Mouse (Mus musculus): ENCODE data around the gene Rreb1.

Gene Rreb1

DNA sequence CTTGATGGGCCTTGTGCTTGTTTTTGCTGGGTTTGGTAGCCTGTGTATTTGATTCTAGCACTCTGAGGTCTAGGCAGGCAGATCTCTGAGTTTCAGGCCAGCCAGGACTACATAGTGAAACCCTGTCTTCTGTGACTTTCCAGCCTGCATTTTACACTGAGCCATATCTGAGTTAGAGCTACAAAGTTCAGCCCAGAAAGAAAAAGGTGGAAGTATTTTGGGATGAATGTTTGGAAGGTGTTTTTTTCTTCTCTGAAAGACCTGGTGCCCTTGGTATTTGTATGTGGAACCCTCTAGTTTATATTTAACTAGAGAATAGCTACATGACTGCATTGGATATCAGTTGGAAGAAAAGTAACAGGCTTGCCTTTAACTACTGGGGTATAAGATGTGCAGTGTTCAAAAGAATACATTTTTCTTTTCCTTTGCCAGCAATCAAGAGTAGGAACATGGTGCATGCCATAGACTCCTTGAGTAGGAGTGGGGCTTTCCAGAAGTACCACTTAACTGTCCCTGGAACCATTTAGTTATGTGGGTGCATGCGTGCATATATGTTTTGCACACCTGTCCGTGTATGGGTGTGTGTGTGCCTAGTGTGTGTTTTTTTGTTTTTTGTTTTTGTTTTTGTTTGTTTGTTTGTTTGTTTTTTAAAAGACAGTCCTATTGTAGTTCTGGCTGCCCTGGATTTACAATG lies 94.1 kb downstream of the Rreb1 start:
- no peak for DNase-seq (ENCODE audit: low read depth in 2 of 2, low spot score in 2 of 2)

DNA sequence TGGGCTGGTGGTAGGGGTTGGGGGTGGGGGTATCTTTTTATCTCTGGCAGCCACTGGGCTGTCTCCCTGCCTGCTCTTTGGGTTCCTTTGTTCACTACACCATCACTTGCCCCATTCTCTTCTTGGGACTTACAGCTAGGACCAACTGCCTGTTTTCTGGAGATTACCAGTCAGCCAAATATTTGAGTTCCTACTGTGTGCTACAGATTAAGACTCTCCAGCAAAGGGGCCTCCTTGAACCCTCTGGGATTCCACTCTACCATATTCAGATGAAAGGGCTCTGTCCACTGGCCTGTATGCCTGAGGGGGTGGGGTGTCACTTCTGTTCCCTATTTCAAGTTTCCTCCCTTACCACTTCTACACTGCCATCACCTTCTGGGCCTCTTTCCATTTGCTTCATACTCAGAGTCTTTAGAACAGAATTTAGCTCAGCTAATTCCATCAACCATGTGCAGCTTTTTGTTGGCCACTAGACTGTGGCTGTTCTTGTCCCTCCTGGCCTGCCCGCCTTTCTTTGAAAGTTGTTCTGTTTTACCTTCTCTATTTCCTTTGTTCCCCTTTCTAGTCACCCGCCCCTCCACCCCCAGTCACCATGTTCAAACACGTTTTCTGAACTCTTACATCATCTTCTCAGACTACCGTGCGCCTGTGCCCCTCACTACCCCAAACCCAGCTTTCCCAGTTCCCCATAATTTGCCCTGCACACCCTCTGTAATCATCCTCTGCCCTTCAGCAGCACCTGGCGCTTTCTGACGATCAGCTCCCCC lies 95.1 kb downstream of the Rreb1 start:
- no peak for DNase-seq (ENCODE audit: low read depth in 2 of 2, low spot score in 2 of 2)

DNA sequence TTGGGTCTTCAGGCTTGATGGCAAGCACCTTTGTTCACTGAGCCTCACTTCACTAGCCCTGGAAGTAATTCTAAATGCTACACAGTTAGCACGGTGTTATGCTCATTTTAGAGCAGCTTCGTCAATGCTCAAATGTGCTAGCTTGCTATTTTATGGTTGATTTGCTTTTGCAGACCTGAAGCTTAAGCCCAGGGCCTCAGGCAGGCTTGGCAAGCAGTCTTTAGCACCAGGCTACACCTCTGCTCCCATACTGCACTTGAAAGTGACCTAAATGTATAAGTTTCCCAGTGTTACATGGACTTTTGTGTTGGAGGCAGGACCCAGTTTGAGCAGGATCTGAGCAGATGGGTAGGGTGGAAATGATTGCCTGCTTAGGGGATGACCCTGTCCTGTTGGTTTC lies 97.7 kb downstream of the Rreb1 start:
- no peak for DNase-seq (ENCODE audit: low read depth in 2 of 2, low spot score in 2 of 2)

DNA sequence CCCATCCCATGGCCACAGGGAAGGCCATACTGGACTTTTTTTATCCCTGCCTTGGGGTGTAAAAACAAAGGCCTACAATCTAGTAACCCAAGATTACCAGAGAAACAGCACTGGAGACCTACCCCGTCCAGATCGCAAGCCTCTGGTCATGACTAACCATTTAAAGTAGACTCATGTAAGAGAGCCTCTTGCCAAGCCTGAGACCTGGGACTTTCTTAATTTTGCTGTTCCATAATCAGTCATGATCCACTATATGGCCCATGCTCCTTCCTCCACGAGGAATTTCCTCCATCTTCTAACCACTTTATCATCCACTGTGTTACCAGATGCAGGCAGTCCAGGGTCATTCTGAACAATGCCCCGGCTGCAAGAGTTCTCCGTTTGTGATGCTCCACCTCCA lies 98.2 kb downstream of the Rreb1 start:
- DNase-seq (ENCODE audit: low read depth in 2 of 2, low spot score in 2 of 2): no peak

DNA sequence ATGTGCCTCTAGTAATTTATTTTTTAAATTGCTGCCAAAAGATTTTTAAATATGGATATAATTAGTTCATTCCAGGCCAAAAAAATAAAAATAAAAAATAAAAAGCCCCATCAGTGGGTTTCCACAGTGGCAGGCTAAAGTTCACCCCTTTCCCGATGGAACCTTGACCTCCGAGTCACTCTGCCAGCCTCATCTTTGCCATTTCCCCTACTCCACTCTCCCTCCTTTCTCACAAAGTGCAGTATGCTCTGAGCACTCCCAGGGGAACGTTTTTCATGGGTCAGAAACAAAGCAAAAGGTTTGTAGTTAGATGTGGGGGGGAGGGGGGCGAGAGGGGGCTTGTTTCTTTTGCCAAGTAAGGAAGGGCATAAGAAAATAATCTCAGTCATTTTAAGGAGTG lies 98.6 kb downstream of the Rreb1 start:
- no peak for DNase-seq (ENCODE audit: low read depth in 2 of 2, low spot score in 2 of 2)

DNA sequence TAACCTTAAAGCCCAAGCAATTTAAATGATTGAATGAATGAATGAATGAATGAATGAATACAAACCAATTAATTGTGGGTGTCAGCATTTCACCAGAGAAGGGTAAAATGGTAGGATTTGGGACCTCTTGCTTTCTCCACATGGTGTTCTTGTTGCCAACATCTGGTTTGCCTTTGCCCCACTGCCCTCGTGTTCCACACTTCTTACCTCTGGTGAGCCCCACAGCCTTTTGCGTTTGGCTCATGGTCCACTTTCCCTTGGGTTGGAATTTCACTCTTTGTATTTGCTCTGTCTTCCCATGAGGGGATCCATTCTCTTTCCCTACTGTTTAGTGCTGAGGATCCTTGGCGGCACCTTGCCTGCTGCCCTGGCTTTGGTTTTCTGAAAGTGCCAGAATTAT lies 99.0 kb downstream of the Rreb1 start:
- no peak for DNase-seq (ENCODE audit: low read depth in 2 of 2, low spot score in 2 of 2)

DNA sequence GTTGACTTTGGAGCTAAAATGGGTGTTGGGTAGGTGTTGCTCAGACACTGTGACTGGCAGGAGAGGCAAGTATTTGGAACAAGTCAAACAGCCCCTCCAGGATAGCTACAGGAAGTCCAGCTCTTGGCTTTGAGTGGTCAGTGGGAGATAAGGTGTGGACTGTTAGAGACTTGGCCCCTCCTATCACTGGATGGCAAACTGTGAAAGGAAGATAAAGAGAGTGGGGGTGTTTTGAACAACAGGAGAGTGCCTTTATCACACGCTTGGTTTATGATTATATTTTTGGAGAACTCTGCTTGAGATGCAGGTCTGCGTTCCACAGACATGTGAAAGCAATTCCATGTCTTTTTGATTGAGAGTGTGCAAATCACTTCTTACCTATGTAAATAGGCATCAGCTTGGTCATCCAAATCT lies 100.7 kb downstream of the Rreb1 start:
- DNase-seq (ENCODE audit: low read depth in 2 of 2, low spot score in 2 of 2): no peak

DNA sequence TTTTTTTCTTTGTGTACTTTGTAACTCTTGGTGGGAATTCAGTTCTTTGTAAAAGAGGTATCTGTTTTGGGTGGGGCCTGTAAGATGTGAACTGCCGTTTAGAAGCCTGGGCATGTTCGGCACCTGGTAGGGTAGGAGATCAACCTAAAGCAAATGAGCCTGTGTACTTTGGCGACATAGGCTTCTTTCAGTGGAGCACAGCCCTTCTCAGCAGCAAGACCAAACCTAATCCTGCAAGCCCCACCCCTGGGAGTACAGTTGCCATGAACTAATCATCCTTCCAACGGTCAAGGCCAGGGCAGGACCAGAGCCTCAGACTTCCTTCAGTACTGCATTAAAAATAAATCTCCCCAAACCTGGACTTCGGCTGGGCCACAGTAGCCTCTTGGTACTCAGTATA lies 101.4 kb downstream of the Rreb1 start:
- no peak for DNase-seq (ENCODE audit: low read depth in 2 of 2, low spot score in 2 of 2)

DNA sequence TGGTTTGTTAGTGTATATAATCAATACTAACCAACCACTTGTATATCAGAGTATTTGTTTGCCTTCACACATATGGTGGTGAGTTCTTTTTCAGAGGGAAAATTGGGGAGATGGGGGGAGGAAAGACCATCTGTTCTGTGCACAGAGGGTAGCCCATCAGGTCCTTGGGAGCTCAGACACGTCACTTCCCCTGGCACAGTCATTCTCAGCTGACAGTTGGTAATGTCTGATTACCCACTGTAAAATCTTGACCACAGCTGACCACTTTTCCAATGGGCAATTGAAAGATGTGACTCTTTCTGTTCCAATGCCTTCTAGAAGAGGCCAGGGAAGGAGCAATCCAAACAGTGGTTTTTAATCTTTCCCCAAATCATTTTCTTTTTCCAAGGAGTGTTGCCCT lies 101.8 kb downstream of the Rreb1 start:
- DNase-seq (ENCODE audit: low read depth in 2 of 2, low spot score in 2 of 2): no peak

DNA sequence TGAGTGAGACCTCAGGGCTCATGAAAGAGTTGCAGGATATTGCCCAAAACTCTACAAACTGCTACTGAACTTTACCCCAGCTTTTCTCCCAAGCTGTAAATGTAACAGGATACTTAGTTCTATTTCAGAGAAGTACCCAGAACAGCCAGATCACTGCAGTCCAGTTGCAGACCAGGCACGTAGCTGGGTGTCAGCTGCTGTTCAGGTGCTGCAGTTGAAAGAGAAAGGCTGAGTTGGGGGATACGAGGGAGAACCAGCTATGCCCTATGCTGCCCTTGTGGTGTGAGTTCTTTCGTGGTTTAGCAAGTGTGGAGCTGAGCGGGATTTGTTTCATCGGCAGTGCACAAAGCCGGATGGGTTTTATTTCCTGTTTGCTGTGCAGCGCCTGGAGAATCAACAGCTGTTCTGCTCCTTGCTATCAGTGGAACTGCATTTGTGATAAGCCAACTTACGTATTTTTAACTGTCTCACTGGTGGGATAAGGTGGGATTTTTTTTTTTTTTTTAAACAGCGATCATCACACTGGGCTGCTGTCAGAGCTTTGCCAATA lies 102.5 kb downstream of the Rreb1 start:
- peak in 1 of 2 experiments; percentile 46 for DNase-seq (ENCODE audit: low read depth in 2 of 2, low spot score in 2 of 2)

DNA sequence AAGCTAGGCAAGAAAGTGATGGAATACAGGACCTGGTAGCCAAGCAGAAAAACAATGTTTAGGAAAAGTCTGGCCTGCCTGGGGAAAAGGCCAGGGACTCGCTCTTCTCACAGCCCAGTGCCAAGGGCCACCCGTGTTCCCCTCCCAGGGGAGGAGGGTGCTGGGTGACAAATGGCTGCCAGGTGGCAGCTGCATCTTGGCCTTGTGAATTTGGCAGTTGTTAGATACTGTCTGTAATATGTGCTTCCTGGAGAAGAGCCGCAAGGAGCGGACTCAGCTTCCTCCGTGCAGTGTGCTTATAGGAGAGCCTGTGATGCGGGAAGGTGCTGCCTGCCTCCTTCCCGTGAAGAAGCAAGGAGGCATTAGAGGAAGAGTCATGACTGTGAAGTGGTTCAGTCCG lies 104.3 kb downstream of the Rreb1 start:
- no peak for DNase-seq (ENCODE audit: low read depth in 2 of 2, low spot score in 2 of 2)

DNA sequence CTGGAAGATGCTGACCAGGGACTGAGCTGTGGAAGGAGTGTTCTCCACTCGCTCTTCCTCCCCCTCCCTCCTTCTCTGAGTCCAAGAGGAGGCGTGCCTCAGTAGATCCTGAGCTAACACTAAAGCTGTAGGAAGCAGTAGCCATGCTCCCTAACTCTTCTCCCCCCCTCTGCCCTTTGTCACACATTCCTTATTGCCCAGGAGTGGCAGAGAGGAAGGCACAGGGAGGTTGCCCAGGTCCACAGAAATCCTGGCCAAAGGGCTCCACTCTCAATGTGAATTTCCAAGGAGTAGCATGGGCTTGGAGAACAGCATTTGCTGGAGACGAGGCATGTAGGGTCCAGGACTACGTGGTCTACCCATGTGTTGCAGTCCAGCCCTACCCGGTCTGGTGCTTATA lies 104.8 kb downstream of the Rreb1 start:
- no peak for DNase-seq (ENCODE audit: low read depth in 2 of 2, low spot score in 2 of 2)

DNA sequence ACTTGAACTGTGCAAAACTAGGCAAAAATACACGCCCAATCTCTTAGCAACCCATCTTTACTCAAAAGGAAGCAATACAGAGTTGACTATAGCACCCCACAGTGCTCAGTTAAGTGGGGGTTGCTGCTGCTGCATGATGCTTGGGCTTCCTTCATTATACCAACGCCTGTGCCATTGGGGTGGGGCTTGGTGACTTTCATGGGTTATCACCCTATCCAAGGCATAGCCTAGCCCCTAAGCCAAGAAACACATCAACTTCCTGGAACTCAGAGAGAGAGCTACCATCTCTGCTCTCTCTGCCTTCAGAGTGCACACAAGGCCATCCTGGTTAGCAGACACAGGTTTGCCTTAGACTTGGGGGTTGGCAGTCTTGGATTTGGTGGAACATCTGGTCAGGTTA lies 107.2 kb downstream of the Rreb1 start:
- DNase-seq (ENCODE audit: low read depth in 2 of 2, low spot score in 2 of 2): no peak

DNA sequence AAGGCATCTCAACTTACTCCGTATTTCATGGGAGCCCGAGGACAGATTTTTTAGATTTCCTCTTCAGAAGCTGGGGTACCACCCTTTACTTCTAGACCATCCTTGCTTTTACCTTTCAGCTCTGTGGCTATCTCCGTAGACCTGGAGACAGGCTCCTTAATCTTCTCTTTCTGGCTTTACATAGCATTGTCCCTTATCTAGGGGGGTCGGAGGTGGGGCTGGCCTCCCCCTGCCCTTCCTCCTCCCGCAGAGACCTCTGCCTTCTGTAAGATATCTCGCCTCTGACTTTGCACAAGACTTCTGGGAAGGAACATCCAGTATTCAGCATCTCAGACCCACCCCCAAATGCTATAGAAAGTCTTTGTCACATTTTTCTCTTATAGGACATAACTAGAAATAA lies 107.8 kb downstream of the Rreb1 start:
- DNase-seq (ENCODE audit: low read depth in 2 of 2, low spot score in 2 of 2): no peak

DNA sequence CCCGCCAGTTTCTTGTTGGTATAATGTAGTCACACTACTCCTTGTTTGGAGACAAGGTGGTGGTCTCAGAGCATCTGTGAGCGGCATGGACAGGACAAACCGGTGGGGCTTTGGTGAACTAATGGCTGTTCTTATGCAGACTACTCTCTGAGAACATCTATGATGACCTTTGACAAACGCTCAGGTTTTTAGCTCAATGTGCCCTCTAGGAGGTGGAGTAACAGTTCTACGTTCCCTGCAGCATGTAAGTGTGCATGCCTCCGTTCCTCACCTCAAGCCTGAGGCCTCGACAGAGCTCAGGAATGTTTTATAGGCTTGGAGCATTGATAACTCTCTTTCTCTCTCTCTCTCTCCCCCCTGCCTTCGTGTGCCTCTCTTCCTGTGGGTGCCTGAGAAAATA lies 116.6 kb downstream of the Rreb1 start:
- DNase-seq (ENCODE audit: low read depth in 2 of 2, low spot score in 2 of 2): no peak

DNA sequence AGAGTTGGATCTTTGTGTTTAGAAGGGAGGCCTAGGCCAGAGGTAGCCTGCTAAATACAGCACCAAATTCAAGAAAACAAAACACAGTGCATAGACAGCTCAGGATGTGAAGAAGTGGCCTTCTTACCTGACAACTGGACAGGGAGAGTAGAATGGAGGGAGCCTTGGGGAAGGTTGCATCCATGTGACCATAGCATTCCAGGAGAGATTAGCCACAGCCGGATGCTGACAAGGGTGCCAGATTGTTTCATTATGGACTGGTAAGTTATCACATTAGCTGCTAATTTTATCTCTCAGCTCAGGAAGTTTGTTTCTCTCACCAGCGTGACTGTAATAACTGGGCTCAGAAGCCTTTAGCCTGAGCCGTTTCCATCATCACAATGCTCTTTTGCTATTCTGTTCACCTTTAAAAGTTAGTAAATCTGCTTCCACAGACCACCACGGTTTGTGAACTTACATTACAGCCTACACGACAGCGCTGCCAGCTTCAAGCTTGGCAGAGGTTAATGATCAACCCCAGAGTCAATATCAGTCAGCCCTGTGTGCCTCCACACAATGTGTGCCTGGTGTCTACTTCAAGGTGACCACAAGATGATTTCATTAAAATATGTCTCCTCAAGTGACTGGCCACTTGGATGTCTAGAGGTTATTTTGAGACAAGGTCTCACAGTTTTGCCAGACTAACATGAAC lies 117.5 kb downstream of the Rreb1 start:
- no peak for DNase-seq (ENCODE audit: low read depth in 2 of 2, low spot score in 2 of 2)

DNA sequence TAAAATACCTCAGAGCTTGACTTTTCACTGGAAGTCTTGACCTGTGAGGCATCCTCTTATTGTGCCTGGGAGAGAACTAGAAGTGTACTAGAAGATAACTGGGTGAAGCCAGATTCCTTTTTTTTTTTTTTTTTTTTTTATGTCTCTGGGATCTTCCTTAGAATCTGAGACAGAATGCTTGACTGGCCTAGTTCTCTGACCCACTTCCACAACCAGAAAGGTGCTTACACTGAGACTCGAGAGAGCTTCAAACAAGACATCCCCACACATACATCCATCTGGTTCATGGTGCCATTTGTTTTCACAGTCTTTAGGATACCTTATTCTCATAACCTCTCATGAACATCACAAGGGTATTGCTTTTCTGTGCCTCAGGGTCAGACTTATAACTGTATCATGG lies 118.2 kb downstream of the Rreb1 start:
- DNase-seq (ENCODE audit: low read depth in 2 of 2, low spot score in 2 of 2): no peak

DNA sequence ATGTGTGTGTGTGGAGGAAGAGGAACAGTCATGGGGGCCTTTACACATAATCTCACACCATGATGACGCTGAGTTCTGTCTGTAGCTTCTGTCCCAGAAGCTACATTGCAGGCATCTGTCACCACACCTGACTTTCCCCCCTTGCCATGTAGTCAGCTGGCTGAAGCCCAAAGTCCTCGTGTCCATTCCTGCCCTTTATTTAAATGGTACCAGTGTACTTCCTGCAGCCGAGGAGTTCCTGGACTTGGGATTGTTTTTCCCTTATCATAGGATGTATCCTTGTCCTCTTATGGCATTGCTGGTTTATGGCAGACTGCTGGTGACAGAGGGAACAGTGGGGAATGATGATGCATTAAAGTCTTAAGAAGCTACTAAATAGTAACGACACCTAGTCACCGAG lies 120.6 kb downstream of the Rreb1 start:
- DNase-seq (ENCODE audit: low read depth in 2 of 2, low spot score in 2 of 2): no peak

DNA sequence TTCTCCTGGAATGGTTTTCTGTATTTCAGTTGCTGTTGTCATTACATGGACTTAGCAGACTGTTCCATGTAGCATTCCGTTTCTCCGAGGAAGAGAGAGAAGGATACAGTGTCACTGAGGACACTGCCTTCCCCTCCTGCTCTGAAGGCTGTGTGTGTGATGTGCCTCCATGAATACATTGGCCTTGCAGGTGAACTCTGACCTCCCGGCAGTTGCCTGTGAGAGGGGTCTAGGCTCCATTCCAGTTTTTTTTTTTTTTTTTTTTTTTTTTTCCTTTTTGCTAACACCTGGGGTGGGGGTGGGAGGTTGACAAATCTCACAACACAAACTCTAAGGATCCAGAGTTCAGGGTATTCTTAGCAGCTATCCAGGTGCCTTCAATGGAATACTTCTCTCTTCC lies 124.8 kb downstream of the Rreb1 start:
- DNase-seq (ENCODE audit: low read depth in 2 of 2, low spot score in 2 of 2): no peak

DNA sequence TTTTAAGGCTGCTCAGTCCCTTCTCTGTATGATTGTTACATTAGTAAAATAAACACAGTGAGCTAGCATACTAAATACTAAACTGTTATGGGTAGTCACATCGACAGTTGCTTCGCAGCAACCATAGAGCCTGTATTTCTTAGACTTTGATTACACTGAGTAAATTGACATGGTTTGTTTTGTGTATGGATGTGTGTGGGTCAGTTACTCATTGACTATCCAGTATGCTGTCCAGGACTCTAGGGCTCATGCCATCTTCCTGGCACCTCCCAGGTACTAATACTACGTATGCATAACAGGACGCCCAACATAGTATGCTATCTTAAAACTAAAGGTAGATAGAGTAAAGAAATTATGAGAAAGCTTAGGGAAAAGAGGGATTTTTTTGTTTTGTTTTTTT lies 125.3 kb downstream of the Rreb1 start:
- DNase-seq (ENCODE audit: low read depth in 2 of 2, low spot score in 2 of 2): no peak

DNA sequence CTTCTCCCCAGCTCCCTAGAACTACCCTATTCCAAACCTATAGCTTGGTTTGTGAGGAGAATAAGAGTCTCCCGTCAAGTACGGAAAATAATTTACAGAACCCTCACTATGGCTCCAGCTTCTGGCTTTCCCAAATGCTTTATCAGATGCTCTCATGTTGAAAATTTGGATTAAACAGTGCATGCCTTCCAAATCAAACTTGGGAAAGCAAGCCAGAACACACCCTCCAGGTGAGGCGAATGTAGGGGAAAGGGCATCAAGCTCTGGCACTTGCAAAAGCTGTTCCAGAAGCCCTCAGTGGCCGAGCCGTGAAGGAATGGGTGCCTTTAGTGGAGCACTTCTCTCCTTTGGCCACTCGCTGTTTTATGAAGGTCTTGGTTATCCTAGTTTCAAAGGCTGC lies 126.2 kb downstream of the Rreb1 start:
- no peak for DNase-seq (ENCODE audit: low read depth in 2 of 2, low spot score in 2 of 2)

DNA sequence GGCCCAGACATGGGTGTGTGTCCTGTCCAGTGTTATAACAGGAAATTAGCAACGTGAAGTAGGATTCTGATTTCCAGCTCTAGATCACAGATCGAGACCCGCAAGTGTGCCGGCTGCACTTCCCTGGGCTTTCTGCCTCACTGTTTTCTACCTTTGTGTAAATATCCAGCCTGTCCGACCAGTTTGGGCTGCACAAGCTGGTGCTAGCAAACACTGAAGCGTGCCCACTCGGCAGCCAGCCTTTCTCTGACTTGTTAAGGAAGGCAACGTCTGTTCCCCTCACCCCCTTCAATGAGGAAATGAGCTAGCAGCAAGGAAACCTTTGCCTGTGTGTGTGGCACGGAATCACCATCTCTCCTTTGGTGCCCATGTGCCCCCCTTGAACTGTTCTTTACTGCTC lies 129.9 kb downstream of the Rreb1 start:
- DNase-seq (ENCODE audit: low read depth in 2 of 2, low spot score in 2 of 2): no peak

Measured in CD8-positive naive resting alpha-beta T cell, adult 2 months (primary cell).